Mouse (Mus musculus) limb, embryonic 10.5 days (tissue): ENCODE data around the gene Mrpl18. TPM values are rescaled to one million over a fixed set of nuclear protein-coding genes. Genes with fewer than 3 reads are reported as not detected.
A peak's percentile ranks its signal among the peaks of the same experiment; 100 is the strongest.

Experiments used
- DNase-seq: peaks from one replicate; pipeline ENCODE4 v3.0.0-alpha.2; 2017; ENCODE audit warnings: low spot score
- H3K27ac ChIP-seq: fragments of 300-500 bp; sonication (generic); 2 replicates; pipeline ENCODE4 v1.5.1; 2016; ENCODE audit warnings: mild to moderate bottlenecking
- H3K27me3 ChIP-seq: fragments of 300-500 bp; sonication (generic); 2 replicates; pipeline ENCODE4 v1.6.1; 2016; ENCODE audit warnings: low read depth, mild to moderate bottlenecking; ENCODE audit not compliant: poor library complexity, severe bottlenecking
- H3K36me3 ChIP-seq: fragments of 300-500 bp; sonication (generic); 2 replicates; pipeline ENCODE4 v1.6.1; 2016; ENCODE audit warnings: mild to moderate bottlenecking, moderate library complexity
- H3K4me1 ChIP-seq: fragments of 300-500 bp; sonication (generic); 2 replicates; pipeline ENCODE4 v1.6.1; 2016
- H3K4me3 ChIP-seq: fragments of 300-500 bp; sonication (generic); 2 replicates; pipeline ENCODE4 v1.5.1; 2016; ENCODE audit warnings: mild to moderate bottlenecking, moderate library complexity
- H3K9me3 ChIP-seq: fragments of 300-500 bp; sonication (generic); replicated peaks from 2 replicates; pipeline ENCODE4 v1.6.1; 2016; ENCODE audit warnings: mild to moderate bottlenecking
- WGBS: fragments of 180-500 bp; shearing (Covaris S2); methylation state at CpG from one replicate; pipeline ENCODE4 v1.1.7; 2016; 5-methylcytosine and 5-hydroxymethylcytosine counted together
- microRNA-seq: library from miRNA; unstranded; fragments of <30 nt; microRNA quantifications from one replicate; pipeline ENCODE4, GENCODE M21; 2017
- polyA plus RNA-seq: library from polyadenylated mRNA; unstranded; fragments of >200 nt; fragmentation: Nextera tagmentation; extraction: Ambion mirVana; gene quantifications from 2 replicates; pipeline ENCODE4 v1.2.1, GENCODE M21; 2016

Gene Mrpl18
- polyA plus RNA-seq, 1 experiment from 2014 or later, result 200 TPM

DNA sequence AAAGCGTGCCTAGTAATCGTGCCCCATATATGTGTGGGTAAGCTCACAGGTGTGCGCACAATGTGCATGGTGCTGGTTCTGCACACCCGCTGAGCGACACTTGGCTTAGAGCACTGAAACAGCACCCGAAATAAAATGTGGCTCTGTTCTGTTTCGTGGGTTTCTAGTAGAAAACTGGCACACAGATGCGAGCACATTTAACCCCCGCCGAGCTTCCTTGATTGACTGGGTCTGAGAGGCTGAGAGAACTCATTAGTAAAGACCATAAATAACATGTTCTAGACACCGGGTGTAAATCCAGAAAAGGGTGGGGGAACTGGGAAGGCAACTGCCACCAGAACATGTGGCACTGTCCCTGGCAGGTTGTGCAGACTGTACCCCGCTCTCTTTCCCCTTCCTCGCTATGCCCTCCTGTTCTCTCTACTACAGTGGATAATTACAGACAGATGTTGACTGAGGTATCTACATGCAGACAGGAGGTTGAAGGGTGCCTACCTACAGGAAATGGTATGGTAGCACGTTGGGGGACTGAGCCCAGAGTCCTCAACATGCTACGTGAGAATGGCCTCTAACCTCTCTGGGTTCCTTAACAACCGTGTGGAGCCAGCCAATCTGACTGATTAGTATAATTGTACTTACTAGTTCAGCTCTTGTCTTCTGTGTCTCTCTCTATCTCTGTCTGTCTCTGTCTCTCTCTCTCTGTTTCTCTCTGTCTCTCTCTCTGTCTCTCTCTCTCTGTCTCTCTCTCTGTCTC is 43.7 kb downstream of the Mrpl18 start:
- Histone ChIP-seq H3K4me1 (peaks cover 53% of the 10 kb centered on the region), H3K36me3 (no peaks in the 10 kb centered on the region), H3K4me3 (peak overlapping the region; percentile 8; the same call in 1 of the 2 replicates), H3K9me3 (no peaks in the 10 kb centered on the region), H3K27me3 (0 out of 2 replicates have a peak, but pooled peaks cover 8% of the 10 kb centered on the region), H3K27ac (peak overlapping the region; percentile 32; the same call in 1 of the 2 replicates)
- 51% methylated on average over 16 of the region's 16 CpGs for WGBS
- peak; percentile 52 for DNase-seq

DNA sequence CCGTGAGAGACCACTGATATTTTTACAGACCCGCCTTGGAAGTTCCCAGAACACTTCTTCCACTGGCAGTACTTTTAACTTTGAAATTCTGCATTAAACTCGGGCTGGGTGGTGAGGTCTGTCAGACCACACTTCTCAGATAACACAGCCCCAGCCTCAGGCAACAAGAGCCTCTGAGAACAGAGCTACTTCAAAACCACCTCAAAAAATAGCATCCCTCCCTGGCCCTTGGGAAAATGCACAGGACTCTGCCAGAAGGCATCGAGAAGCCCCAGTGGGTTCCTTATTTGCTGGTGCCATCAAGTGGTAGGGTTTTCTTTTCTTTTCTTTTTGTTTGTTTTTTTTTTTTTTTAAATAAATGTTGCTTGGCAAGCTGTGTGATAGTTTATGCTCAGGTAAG is 47.5 kb downstream of the Mrpl18 start:
- Histone ChIP-seq H3K27ac (peak overlapping the region; percentile 50; the same call in 1 of the 2 replicates), H3K36me3 (no peaks in the 10 kb centered on the region), H3K4me3 (no peak overlapping the region), H3K4me1 (peaks cover 53% of the 10 kb centered on the region), H3K27me3 (0 out of 2 replicates have a peak, but pooled peaks cover 3% of the 10 kb centered on the region), H3K9me3 (no peaks in the 10 kb centered on the region)
- no peak for DNase-seq
- 23% methylated on average over 4 of the region's 4 CpGs for WGBS

DNA sequence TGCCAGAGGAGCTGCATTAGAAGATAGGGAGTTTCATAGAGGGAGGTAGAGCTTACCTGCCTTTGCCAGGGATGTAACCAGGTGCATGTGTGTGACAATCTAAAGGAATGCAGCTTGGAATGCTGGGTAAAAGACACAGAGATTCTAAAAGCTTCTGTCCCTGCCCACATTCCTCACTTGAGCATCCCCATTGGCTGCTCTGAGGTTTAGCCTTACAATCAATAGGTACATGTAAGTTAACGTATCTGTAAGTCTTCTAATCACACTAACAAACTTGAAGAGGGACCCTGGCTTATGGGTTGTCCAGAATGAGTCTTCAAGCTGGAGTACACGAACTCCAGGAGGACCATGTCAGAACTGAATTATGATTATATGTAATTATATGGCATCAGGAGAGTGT is 48.1 kb downstream of the Mrpl18 start, which contains the start of gene Mas1:
Gene Mas1, minus strand, starts transcription at position 101 of the 400 bp plus-strand sequence.
- 54% methylated on average over 2 of the region's 2 CpGs for WGBS
- no peaks in the 10 kb centered on the region for H3K36me3 ChIP-seq
- H3K4me3 ChIP-seq, result no peak within 1 kb of the TSS
- H3K27me3 ChIP-seq, result 0 out of 2 replicates have a peak, but pooled peaks cover 3% of the 10 kb centered on the region
- H3K27ac ChIP-seq, result peak within 1 kb of the TSS; percentile 50; the same call in 1 of the 2 replicates
- no peaks in the 10 kb centered on the region for H3K9me3 ChIP-seq
- H3K4me1 ChIP-seq, result peaks cover 48% of the 10 kb centered on the region
- DNase-seq, result no peak

DNA sequence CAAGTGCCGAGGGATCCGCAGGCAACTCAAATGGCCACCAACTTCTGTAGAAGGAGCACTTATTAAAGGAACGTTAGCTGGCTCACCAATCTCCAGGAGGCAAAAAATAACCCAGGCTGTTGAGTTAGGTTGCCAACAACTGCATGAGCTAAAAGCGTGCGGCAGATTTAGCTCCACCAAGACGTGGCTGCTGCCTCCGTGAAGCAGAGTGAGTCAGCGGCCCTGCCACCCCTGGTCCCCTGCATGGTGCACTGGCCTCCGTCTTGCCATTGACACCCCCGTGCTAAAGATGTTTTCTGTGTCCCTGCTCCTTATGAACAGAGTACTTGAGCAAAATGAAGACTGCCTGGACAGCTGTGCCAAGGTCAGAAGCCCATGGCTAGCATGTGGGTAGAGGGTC is 49.3 kb downstream of the Mrpl18 start:
- no peak overlapping the region for H3K4me3 ChIP-seq
- H3K27ac ChIP-seq, result no peak overlapping the region
- 87% methylated on average over 10 of the region's 10 CpGs for WGBS

DNA sequence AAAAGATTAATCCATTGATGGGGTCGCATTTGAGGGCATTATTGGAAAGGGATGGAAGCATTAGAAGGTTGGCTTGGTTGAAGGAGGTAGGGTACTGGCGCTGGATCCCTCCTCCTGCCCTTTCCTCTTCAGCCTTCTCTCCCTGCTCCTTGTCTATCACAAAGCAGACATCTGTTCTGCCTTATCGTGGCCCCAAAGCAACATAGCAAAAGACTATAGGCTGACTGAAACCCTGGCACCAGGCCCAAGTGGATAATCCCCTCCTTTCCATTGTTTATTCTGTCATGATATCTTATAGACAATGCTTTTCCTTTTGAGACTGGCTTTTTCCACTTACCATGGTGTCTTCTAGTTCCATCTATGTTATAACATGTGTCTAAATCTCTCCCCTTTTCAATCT is 50.7 kb downstream of the Mrpl18 start:
- DNase-seq, result no peak

More for the DNA sequence above, 49.3 kb downstream of the Mrpl18 start:
- no peaks in the 10 kb centered on the region for H3K9me3 ChIP-seq
- DNase-seq, result no peak
- H3K36me3 ChIP-seq, result no peaks in the 10 kb centered on the region
- peaks cover 36% of the 10 kb centered on the region for H3K4me1 ChIP-seq
- H3K27me3 ChIP-seq, result 0 out of 2 replicates have a peak, but pooled peaks cover 3% of the 10 kb centered on the region

DNA sequence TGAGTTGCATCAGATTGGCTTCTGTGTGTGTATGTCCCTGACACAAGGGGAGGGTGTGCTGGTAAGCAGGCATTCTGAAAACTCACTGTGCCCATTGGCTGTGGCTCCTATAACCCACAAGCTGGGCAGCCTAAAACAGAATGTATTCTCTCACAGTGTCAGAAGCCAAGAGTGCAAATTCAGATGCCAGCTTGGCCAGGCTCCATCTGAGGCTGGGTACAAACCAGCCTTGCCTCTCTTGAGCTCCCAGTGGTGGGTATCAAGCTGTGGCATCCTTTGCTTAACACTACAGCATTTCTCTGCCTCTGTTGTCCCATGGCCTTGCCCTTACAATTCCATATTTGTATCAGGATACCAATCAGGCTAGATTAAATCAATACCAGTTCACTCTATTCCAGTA is 52.0 kb downstream of the Mrpl18 start:
- H3K9me3 ChIP-seq, result no peaks in the 10 kb centered on the region
- no peak overlapping the region for H3K27ac ChIP-seq
- no peaks in the 10 kb centered on the region for H3K27me3 ChIP-seq
- no peaks in the 10 kb centered on the region for H3K36me3 ChIP-seq
- peaks cover 13% of the 10 kb centered on the region for H3K4me1 ChIP-seq
- no peak overlapping the region for H3K4me3 ChIP-seq
- DNase-seq, result no peak

More for the DNA sequence above, 50.7 kb downstream of the Mrpl18 start:
- Histone ChIP-seq H3K36me3 (no peaks in the 10 kb centered on the region), H3K4me3 (no peak overlapping the region), H3K9me3 (no peaks in the 10 kb centered on the region), H3K27ac (no peak overlapping the region), H3K27me3 (no peaks in the 10 kb centered on the region), H3K4me1 (peaks cover 26% of the 10 kb centered on the region)
- WGBS, result 70% methylated on average over 3 of the region's 3 CpGs

Small RNA genes lying within 50 kb of the gene (microRNA-seq; reads per million reads assigned to microRNA genes)
- not detected for gene Gm24085

Other genes starting within 250 kb of the Mrpl18 start
- gene Slc22a1, start 240.5 kb downstream of the Mrpl18 start, polyA plus RNA-seq, result not detected in 2 replicates
- 30.3 and 35.6 TPM in 2 replicates for gene Igf2r, start 146.7 kb downstream of the Mrpl18 start, polyA plus RNA-seq
- gene Mas1, start 48.2 kb downstream of the Mrpl18 start, polyA plus RNA-seq, result 0.73 and 0.93 TPM in 2 replicates
- gene Mrgprh, start 40.3 kb downstream of the Mrpl18 start, polyA plus RNA-seq, result 0.09 TPM in 1 of 2 replicates, not detected in the other
- gene Pnldc1, start 6.1 kb downstream of the Mrpl18 start, polyA plus RNA-seq, result 2.0 and 2.3 TPM in 2 replicates
- 538 and 581 TPM in 2 replicates for gene Tcp1, start 644 bp downstream of the Mrpl18 start, polyA plus RNA-seq
- 0.98 and 1.3 TPM in 2 replicates for gene Acat3, start 24.3 kb upstream of the Mrpl18 start, polyA plus RNA-seq
- gene Acat2, start 44.4 kb upstream of the Mrpl18 start, polyA plus RNA-seq, result 343 and 357 TPM in 2 replicates
- 123 and 140 TPM in 2 replicates for gene Wtap, start 77.8 kb upstream of the Mrpl18 start, polyA plus RNA-seq
- 94.4 and 105 TPM in 2 replicates for gene Sod2, start 90.5 kb upstream of the Mrpl18 start, polyA plus RNA-seq
- not detected in 2 replicates for gene Gpr31b, start 136.0 kb upstream of the Mrpl18 start, polyA plus RNA-seq
- not detected in 2 replicates for gene Tcp10b, start 144.8 kb upstream of the Mrpl18 start, polyA plus RNA-seq
- gene Unc93a, start 215.5 kb upstream of the Mrpl18 start, polyA plus RNA-seq, result not detected in 2 replicates